Comparison of ENCODE assay signal across 15 mouse cellular contexts in the genomic region with DNA sequence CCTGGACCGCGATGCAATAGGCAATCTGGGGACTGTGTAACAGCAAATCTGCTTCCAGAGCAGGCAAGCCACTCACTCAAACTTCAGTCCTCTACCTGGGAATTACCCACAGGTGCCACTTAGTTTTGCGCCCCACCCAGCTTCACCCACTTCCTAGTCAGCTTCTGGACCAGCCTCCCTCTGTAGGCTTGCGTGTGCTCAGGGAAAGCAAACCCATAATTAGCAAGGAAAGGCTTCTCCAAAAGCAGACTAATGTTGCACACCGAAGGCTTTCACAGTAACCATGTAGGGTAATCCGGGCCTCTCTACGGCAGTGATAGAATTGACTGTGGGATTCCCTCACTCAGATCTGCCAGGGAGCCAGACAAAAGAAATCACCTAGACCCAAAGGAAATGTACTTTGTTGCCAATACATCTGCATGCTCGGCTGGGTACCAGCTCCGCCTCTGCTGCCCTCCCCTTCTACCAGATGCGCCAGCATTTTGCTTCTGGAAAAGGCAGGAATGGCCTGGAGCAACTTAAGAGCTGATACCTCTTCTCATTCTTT. TPM values are rescaled to one million over a fixed set of nuclear protein-coding genes. Genes with fewer than 3 reads are reported as not detected.
"Had no signal": no experiment of that assay in that cellular context is flagged by ENCODE, and none has a peak within 500 bp of the region (broad histone marks: within the 10 kb centered on the region; RNA-seq: fewer than 3 reads in every experiment).

No protein-coding gene starts in this region.

- ATAC-seq: liver, embryonic 12.5 days had no signal

- H3K4me1 ChIP-seq: kidney, embryonic 15.5 days; limb, embryonic 15.5 days; liver, embryonic 12.5 days; midbrain, embryonic 12.5 days had no signal

- H3K4me2 ChIP-seq: kidney, embryonic 15.5 days; limb, embryonic 15.5 days; liver, embryonic 12.5 days; lung, embryonic 14.5 days; midbrain, embryonic 12.5 days; neural tube, embryonic 13.5 days had no signal

- DNase-seq: kidney, adult 18-20 months; kidney, postnatal 14 days; lung, embryonic 14.5 days; lung, postnatal 10 days; right cerebral cortex, adult 18-20 months; thymus, adult 2 months; thymus, postnatal 25 days had no signal

- H3K27ac ChIP-seq: kidney, embryonic 15.5 days; limb, embryonic 15.5 days; liver, embryonic 12.5 days; midbrain, embryonic 12.5 days; neural tube, embryonic 13.5 days; stomach, postnatal 0 days had no signal

- H3K9ac ChIP-seq: kidney, embryonic 15.5 days; limb, embryonic 15.5 days; liver, embryonic 12.5 days; lung, embryonic 14.5 days; midbrain, embryonic 12.5 days; neural tube, embryonic 13.5 days had no signal

- H3K27me3 ChIP-seq: kidney, embryonic 15.5 days; limb, embryonic 15.5 days; neural tube, embryonic 13.5 days had no signal

- H3K4me3 ChIP-seq: kidney, embryonic 15.5 days; limb, embryonic 15.5 days; liver, embryonic 12.5 days; midbrain, embryonic 12.5 days; neural tube, embryonic 13.5 days had no signal

- H3K36me3 ChIP-seq: kidney, embryonic 15.5 days; limb, embryonic 15.5 days; liver, embryonic 12.5 days; midbrain, embryonic 12.5 days; neural tube, embryonic 13.5 days had no signal

- H3K9me3 ChIP-seq: kidney, embryonic 15.5 days; limb, embryonic 15.5 days; liver, embryonic 12.5 days; midbrain, embryonic 12.5 days; neural tube, embryonic 13.5 days had no signal

RNA-seq across cellular contexts. Expression of a gene that starts 22.6 kb away (rescaled TPM):
- polyA plus RNA-seq: limb, embryonic 11.5 days; liver, embryonic 12.5 days; liver, embryonic 16.5 days had no signal
